Comparison of ENCODE assay signal across 8 mouse cellular contexts in genomic region chr11:116077446-116078204, GRCm38 (mm10). TPM values are rescaled to one million over a fixed set of nuclear protein-coding genes. Genes with fewer than 3 reads are reported as not detected.
DNase-seq lines count a peak whose midpoint lies in the region; ATAC-seq and TF ChIP-seq lines count a peak whose summit lies in the region.

Gene Unc13d (minus strand): TSS chr11:116077961.

- whole genome bisulfite sequencing in kidney, embryonic 15.5 days, result 50% methylated on average over 22 of the region's 22 CpGs
- WGBS in hindbrain, embryonic 10.5 days, result 63% methylated on average over 22 of the region's 22 CpGs
- WGBS in lung, embryonic 14.5 days, result 50% methylated on average over 22 of the region's 22 CpGs

- peak within 1 kb of the TSS; percentile 71 for H3K27ac ChIP-seq in kidney, embryonic 15.5 days
- H3K27ac ChIP-seq in hindbrain, embryonic 10.5 days, result peak within 1 kb of the TSS; percentile 88
- peak within 1 kb of the TSS; percentile 72 for H3K27ac ChIP-seq in lung, embryonic 14.5 days (ENCODE audit: low read depth)

- H3K9me3 ChIP-seq in kidney, embryonic 15.5 days (replicated peaks), result no peaks in the 10 kb centered on the region
- H3K9me3 ChIP-seq in hindbrain, embryonic 10.5 days, result no peaks in the 10 kb centered on the region
- no peaks in the 10 kb centered on the region for H3K9me3 ChIP-seq in lung, embryonic 14.5 days (ENCODE audit: low read depth, low read length)

- H3K36me3 ChIP-seq in kidney, embryonic 15.5 days, result peaks cover 41% of the 10 kb centered on the region
- peaks cover 41% of the 10 kb centered on the region for H3K36me3 ChIP-seq in hindbrain, embryonic 10.5 days
- peaks cover 39% of the 10 kb centered on the region for H3K36me3 ChIP-seq in lung, embryonic 14.5 days (ENCODE audit: insufficient read depth)

- H3K9ac ChIP-seq in kidney, embryonic 15.5 days, result peak within 1 kb of the TSS; percentile 35
- peak within 1 kb of the TSS; percentile 43 for H3K9ac ChIP-seq in lung, embryonic 14.5 days

- intact Hi-C loops in left cerebral cortex, postnatal 10 days (cut with DNase I), result no loop called here

- DNase-seq in kidney, adult 18-20 months, result no peak
- DNase-seq in cerebellum, adult 9-10 months, result peak; percentile 44
- no peak for DNase-seq in hindbrain, embryonic 10.5 days (ENCODE audit: low spot score)
- DNase-seq in lung, embryonic 14.5 days, result peak; percentile 29
- no peak for DNase-seq in adipocyte (ENCODE audit: low spot score)
- DNase-seq in left cerebral cortex, postnatal 10 days (ENCODE audit: extremely low spot score in 1 of 2, low spot score in 2 of 2), result no peak

- ATAC-seq in kidney, embryonic 15.5 days (replicated peaks; ENCODE audit: low FRiP score), result peak; percentile 52
- peak; percentile 73 for ATAC-seq in lung, embryonic 14.5 days (ENCODE audit: insufficient read depth)
- peak; percentile 66 for ATAC-seq in neutrophil, adult 5-6 weeks (ENCODE audit: extremely low read depth, insufficient number of reproducible peaks, low FRiP score, poor library complexity, severe bottlenecking)

- TF ChIP-seq CTCF in lung, embryonic 14.5 days (IDR thresholded peaks at IDR 0.05; ENCODE audit: low read depth), result peak; percentile 37; the same call in 1 of the 2 replicates

- H3K27me3 ChIP-seq in kidney, embryonic 15.5 days, result no peaks in the 10 kb centered on the region
- H3K27me3 ChIP-seq in hindbrain, embryonic 10.5 days (ENCODE audit: insufficient read depth, poor library complexity, severe bottlenecking), result no peaks in the 10 kb centered on the region; the same call in 1 of the 2 replicates
- H3K27me3 ChIP-seq in lung, embryonic 14.5 days (ENCODE audit: insufficient read depth, low read length), result no peaks in the 10 kb centered on the region

- H3K4me2 ChIP-seq in kidney, embryonic 15.5 days, result peak within 1 kb of the TSS; percentile 64
- peak within 1 kb of the TSS; percentile 61 for H3K4me2 ChIP-seq in lung, embryonic 14.5 days

- H3K4me1 ChIP-seq in kidney, embryonic 15.5 days, result peaks cover 34% of the 10 kb centered on the region
- peaks cover 83% of the 10 kb centered on the region for H3K4me1 ChIP-seq in hindbrain, embryonic 10.5 days (replicated peaks)
- H3K4me1 ChIP-seq in lung, embryonic 14.5 days (ENCODE audit: insufficient read depth), result peaks cover 3% of the 10 kb centered on the region; the same call in 1 of the 2 replicates

- H3K4me3 ChIP-seq in kidney, embryonic 15.5 days (replicated peaks), result peak within 1 kb of the TSS; percentile 35
- H3K4me3 ChIP-seq in hindbrain, embryonic 10.5 days, result peak within 1 kb of the TSS; percentile 49
- peak within 1 kb of the TSS; percentile 24 for H3K4me3 ChIP-seq in lung, embryonic 14.5 days (ENCODE audit: low read depth, low read length)

RNA-seq across cellular contexts. Expression of gene Unc13d, which starts in this region (rescaled TPM):
- polyA plus RNA-seq in kidney, embryonic 15.5 days (2015; fragmentation: Nextera tagmentation; extraction: Ambion mirVana), result 1.3 and 1.5 TPM in 2 replicates
- 3.1 and 4.5 TPM in 2 replicates for polyA plus RNA-seq in hindbrain, embryonic 10.5 days (2016; fragmentation: Nextera tagmentation; extraction: Ambion mirVana)
- polyA plus RNA-seq in lung, embryonic 14.5 days (2014; fragmentation: Nextera tagmentation; extraction: Ambion mirVana), result 2.5 and 3.3 TPM in 2 replicates
- total RNA-seq in neutrophil, adult 5-6 weeks (2017), result 47.0 and 49.2 TPM in 2 replicates
- 1 to 10 TPM in 1 of 2 experiments, under 1 TPM in 1; 0.63 to 1.2 TPM for total RNA-seq in left cerebral cortex, postnatal 10 days (2021)

Comparison
In these comparisons a context has a peak if more than half of its experiments do, and no peak if none do; other contexts are left out.
1. RNA of gene Unc13d (total RNA-seq): 47.0 to 49.2 TPM in neutrophil, adult 5-6 weeks; 0.63 to 1.2 TPM in left cerebral cortex, postnatal 10 days; every median in the first group is over 10 times any median in the second.
2. DNase-seq: peak in cerebellum, adult 9-10 months (single experiment) and lung, embryonic 14.5 days (single experiment); none in kidney, adult 18-20 months (single experiment), hindbrain, embryonic 10.5 days (single experiment), adipocyte (single experiment) and left cerebral cortex, postnatal 10 days (0 of 2).
3. Peak in every context shown above with its lines, with median percentiles within 50 percentile points of each other: ATAC-seq, H3K27ac ChIP-seq and H3K4me3 ChIP-seq.